Mouse (Mus musculus): Measurements from ENCODE around the gene Zfp36l2.

- TF ChIP-seq GATA1 (IDR thresholded peaks at IDR 0.05; ENCODE audit: low read length) (no peak), TAL1 (IDR thresholded peaks at IDR 0.05; ENCODE audit: low read length) (no peak)
These were observed 25.5 kb downstream of the Zfp36l2 start for GRCm38 (mm10) chr17:84162211-84162760.

All from erythroblast, embryonic 14.5 days (primary cell).